Mouse (Mus musculus): ENCODE data around the gene Tmem263. TPM values are rescaled to one million over a fixed set of nuclear protein-coding genes. Genes with fewer than 3 reads are reported as not detected.

Gene Tmem263
- polyA plus RNA-seq, 1 experiment: 12.6 TPM

DNA sequence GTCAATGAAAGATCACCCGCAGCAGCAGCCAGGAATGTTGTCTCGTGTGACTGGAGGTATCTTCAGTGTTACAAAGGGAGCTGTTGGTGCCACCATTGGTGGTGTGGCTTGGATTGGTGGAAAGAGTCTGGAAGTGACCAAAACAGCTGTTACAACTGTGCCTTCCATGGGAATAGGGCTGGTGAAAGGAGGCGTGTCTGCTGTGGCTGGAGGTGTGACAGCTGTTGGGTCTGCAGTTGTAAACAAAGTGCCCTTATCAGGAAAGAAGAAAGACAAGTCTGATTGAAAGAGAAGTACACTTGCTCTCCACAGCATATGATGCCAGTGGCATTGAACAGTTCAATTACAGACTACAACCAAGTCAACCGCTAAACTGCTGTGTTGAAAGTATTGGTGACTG lies 12.0 kb downstream of the Tmem263 start:
- peaks cover 36% of the 10 kb centered on the region for H3K79me2 ChIP-seq (ENCODE audit: control insufficient read depth, insufficient read depth)
- TF ChIP-seq REST (IDR thresholded peaks at IDR 0.05; ENCODE audit: insufficient read depth, insufficient read length) (no peak), POLR2AphosphoS2 (IDR thresholded peaks at IDR 0.05; ENCODE audit: insufficient read length, low read depth) (no peak), USF1 (IDR thresholded peaks at IDR 0.05; ENCODE audit: low read depth) (no peak), CEBPB (IDR thresholded peaks at IDR 0.05; ENCODE audit: insufficient read depth, poor library complexity, severe bottlenecking) (no peak), MAX (IDR thresholded peaks at IDR 0.05; ENCODE audit: low read depth) (no peak), MYOG (IDR thresholded peaks at IDR 0.05; ENCODE audit: control insufficient read depth in 1 of 3, insufficient read depth in 1 of 3, insufficient read length in 2 of 3, low read depth in 2 of 3) (peak; percentile 76 to 96 (median 86)), TCF3 (IDR thresholded peaks at IDR 0.05; ENCODE audit: insufficient read length, low read depth) (peak; percentile 58), E2F4 (IDR thresholded peaks at IDR 0.05; ENCODE audit: insufficient read depth) (no peak), POLR2A (IDR thresholded peaks at IDR 0.05; ENCODE audit: insufficient read length, low read depth) (no peak), SRF (IDR thresholded peaks at IDR 0.05; ENCODE audit: control insufficient read depth, insufficient read length, low read depth) (peak; percentile 75), MYOD1 (IDR thresholded peaks at IDR 0.05; ENCODE audit: control insufficient read depth in 1 of 3, insufficient read length in 2 of 3, low read depth in 2 of 3) (peak in 2 of 3 experiments; percentile 91 to 94), TCF12 (IDR thresholded peaks at IDR 0.05; ENCODE audit: insufficient read depth, poor library complexity, severe bottlenecking) (peak; percentile 27)
- H3K27me3 ChIP-seq (ENCODE audit: control insufficient read depth, insufficient read depth, insufficient read length): no peaks in the 10 kb centered on the region
- H3K36me3 ChIP-seq (ENCODE audit: control insufficient read depth, insufficient read depth): peaks cover 45% of the 10 kb centered on the region
- H3K4me2 ChIP-seq (ENCODE audit: low read depth): no peak overlapping the region
- H3K4me3 ChIP-seq: no peak overlapping the region
- H3ac ChIP-seq (ENCODE audit: control insufficient read depth, insufficient read length): no peak overlapping the region

DNA sequence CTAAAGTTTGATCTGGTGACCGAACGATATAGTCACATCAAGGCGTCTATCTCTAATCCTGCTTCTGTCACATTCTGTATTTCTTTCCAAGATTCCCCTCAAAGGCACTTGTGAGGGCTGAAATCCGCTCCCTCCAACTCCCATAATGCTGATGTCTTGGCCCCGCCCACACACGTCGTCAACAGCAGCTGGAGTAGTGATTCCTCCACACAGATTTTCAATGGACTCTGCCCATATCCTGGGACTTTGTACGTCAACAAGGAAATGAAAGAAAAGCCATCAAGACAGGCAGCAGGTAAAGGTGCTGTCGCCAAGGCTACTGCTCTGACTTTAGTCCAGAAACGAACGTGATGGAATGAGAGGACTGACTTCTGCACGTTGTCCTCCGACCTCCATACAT lies 22.8 kb downstream of the Tmem263 start:
- no peak overlapping the region for H3K4me2 ChIP-seq (ENCODE audit: low read depth)
- no peaks in the 10 kb centered on the region for H3K27me3 ChIP-seq (ENCODE audit: control insufficient read depth, insufficient read depth, insufficient read length)
- no peak for TF ChIP-seq TCF3 (IDR thresholded peaks at IDR 0.05; ENCODE audit: insufficient read length, low read depth)
- TF ChIP-seq E2F4 (IDR thresholded peaks at IDR 0.05; ENCODE audit: insufficient read depth): no peak
- TF ChIP-seq USF1 (IDR thresholded peaks at IDR 0.05; ENCODE audit: low read depth): no peak
- H3K4me3 ChIP-seq: no peak overlapping the region
- H3ac ChIP-seq (ENCODE audit: control insufficient read depth, insufficient read length): no peak overlapping the region
- peaks cover 3% of the 10 kb centered on the region for H3K79me2 ChIP-seq (ENCODE audit: control insufficient read depth, insufficient read depth)
- H3K36me3 ChIP-seq (ENCODE audit: control insufficient read depth, insufficient read depth): peaks cover 18% of the 10 kb centered on the region

DNA sequence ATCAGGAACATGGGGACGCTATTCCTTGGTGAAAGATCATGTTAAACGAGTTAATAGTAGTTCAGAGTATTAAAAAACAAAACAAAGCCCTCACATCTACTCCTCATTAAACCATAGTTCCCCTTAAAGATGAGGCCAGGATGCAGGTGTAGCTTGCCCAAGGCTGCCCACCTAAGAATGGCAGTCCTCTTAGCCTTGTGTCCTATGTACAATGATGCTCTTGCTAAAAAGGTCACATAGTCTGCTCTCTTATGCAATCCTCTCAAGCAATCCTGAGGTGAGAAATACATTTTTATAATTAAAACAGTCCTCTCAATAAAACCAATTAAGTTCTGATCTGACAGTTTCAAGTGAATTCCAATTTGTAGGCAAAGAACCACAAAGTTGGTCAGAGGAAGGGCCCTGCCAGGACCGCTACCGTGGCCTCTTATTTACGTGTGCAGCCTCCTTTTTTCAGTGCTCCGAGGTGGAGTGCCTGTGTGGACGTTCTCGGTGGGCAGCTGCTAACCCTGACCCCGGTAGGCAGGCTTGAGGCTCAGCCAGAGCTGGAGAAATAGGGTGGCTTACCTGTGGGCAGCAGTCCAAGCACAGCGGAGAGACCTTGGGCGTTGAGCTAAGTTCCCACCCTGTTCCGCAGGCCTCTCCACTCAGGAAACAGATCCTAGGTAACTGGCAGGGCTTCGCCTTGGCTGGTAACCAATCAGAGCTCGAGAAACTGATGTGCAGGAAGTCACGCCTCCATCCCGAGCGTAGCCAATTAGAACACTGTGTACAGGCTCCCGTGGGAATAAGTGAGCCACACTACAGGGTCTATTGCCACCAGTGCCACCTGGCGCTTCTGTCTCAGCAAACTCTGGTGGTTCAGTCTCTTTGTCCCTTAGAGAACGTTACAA lies 25.2 kb downstream of the Tmem263 start, which contains the start of gene Mterf2:
Mterf2 (minus strand) TSS at position 633 of the 893 bp plus-strand sequence.
- Histone ChIP-seq H3ac (ENCODE audit: control insufficient read depth, insufficient read length) (no peak within 1 kb of the TSS), H3K4me2 (ENCODE audit: low read depth) (peak within 1 kb of the TSS; percentile 84), H3K79me2 (ENCODE audit: control insufficient read depth, insufficient read depth) (peaks cover 3% of the 10 kb centered on the region), H3K27me3 (ENCODE audit: control insufficient read depth, insufficient read depth, insufficient read length) (no peaks in the 10 kb centered on the region), H3K4me3 (peak within 1 kb of the TSS; percentile 64), H3K36me3 (ENCODE audit: control insufficient read depth, insufficient read depth) (peaks cover 4% of the 10 kb centered on the region)
- TF ChIP-seq SRF (IDR thresholded peaks at IDR 0.05; ENCODE audit: control insufficient read depth, insufficient read length, low read depth): peak; percentile 33
- no peak for TF ChIP-seq TCF12 (IDR thresholded peaks at IDR 0.05; ENCODE audit: insufficient read depth, poor library complexity, severe bottlenecking)
- no peak for TF ChIP-seq E2F4 (IDR thresholded peaks at IDR 0.05; ENCODE audit: insufficient read depth)
- no peak for TF ChIP-seq MYOD1 (IDR thresholded peaks at IDR 0.05; ENCODE audit: control insufficient read depth in 1 of 3, insufficient read length in 2 of 3, low read depth in 2 of 3)
- peak; percentile 54 for TF ChIP-seq POLR2AphosphoS2 (IDR thresholded peaks at IDR 0.05; ENCODE audit: insufficient read length, low read depth)
- TF ChIP-seq TCF3 (IDR thresholded peaks at IDR 0.05; ENCODE audit: insufficient read length, low read depth): no peak
- TF ChIP-seq USF1 (IDR thresholded peaks at IDR 0.05; ENCODE audit: low read depth): peak; percentile 21
- TF ChIP-seq POLR2A (IDR thresholded peaks at IDR 0.05; ENCODE audit: insufficient read length, low read depth): peak; percentile 13
- no peak for TF ChIP-seq REST (IDR thresholded peaks at IDR 0.05; ENCODE audit: insufficient read depth, insufficient read length)
- TF ChIP-seq MAX (IDR thresholded peaks at IDR 0.05; ENCODE audit: low read depth): no peak
- no peak for TF ChIP-seq CEBPB (IDR thresholded peaks at IDR 0.05; ENCODE audit: insufficient read depth, poor library complexity, severe bottlenecking)
- TF ChIP-seq MYOG (IDR thresholded peaks at IDR 0.05; ENCODE audit: control insufficient read depth in 1 of 3, insufficient read depth in 1 of 3, insufficient read length in 2 of 3, low read depth in 2 of 3): no peak

DNA sequence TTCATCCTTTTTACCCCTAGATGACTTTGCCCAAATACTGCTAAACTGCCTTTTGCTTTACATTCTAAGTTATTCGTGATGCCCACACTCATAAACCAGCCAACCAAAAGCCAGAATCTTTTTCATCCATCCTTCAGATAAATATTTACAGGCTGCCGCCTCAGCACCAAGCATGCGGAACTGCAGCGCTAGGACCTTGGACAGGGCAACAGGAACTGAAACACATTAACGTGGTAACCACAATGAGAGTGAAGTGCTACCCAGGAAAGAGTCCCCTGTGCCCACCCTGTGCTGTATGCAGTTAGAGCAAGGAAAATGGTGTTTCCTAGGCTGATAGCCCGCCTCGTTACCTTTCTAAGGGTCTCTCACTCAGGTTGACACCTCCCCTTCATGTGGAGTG lies 26.0 kb downstream of the Tmem263 start:
- peak overlapping the region; percentile 64 for H3K4me3 ChIP-seq
- H3K4me2 ChIP-seq (ENCODE audit: low read depth): peak overlapping the region; percentile 84
- H3ac ChIP-seq (ENCODE audit: control insufficient read depth, insufficient read length): no peak overlapping the region
- H3K27me3 ChIP-seq (ENCODE audit: control insufficient read depth, insufficient read depth, insufficient read length): no peaks in the 10 kb centered on the region
- H3K36me3 ChIP-seq (ENCODE audit: control insufficient read depth, insufficient read depth): peaks cover 2% of the 10 kb centered on the region
- no peak for TF ChIP-seq TCF12 (IDR thresholded peaks at IDR 0.05; ENCODE audit: insufficient read depth, poor library complexity, severe bottlenecking)
- TF ChIP-seq CEBPB (IDR thresholded peaks at IDR 0.05; ENCODE audit: insufficient read depth, poor library complexity, severe bottlenecking): no peak
- TF ChIP-seq E2F4 (IDR thresholded peaks at IDR 0.05; ENCODE audit: insufficient read depth): no peak
- no peak for TF ChIP-seq SRF (IDR thresholded peaks at IDR 0.05; ENCODE audit: control insufficient read depth, insufficient read length, low read depth)
- peak; percentile 59 for TF ChIP-seq REST (IDR thresholded peaks at IDR 0.05; ENCODE audit: insufficient read depth, insufficient read length)
- peaks cover 3% of the 10 kb centered on the region for H3K79me2 ChIP-seq (ENCODE audit: control insufficient read depth, insufficient read depth)

DNA sequence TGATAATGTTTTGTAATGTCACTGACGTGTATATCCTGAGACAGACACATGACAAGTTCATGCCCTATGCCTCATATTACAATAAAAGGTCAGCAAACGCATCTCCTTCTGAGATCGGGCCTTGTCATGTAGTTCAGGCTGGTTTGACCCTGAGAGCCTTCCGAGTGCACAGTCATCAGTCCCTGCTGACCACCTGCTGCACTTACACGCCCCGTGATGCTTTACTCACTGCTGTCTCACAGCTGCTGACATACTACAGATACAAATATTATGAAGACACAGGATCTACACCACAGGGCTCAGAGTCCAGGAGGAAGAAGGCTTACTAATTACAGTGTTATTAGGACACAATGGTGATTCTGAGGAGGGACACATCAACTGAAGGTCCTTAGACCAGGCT lies 34.1 kb downstream of the Tmem263 start:
- H3K79me2 ChIP-seq (ENCODE audit: control insufficient read depth, insufficient read depth): no peaks in the 10 kb centered on the region
- H3ac ChIP-seq (ENCODE audit: control insufficient read depth, insufficient read length): no peak overlapping the region
- TF ChIP-seq MYOD1 (IDR thresholded peaks at IDR 0.05; ENCODE audit: control insufficient read depth in 1 of 3, insufficient read length in 2 of 3, low read depth in 2 of 3) (peak in 2 of 3 experiments; percentile 49 to 73), USF1 (IDR thresholded peaks at IDR 0.05; ENCODE audit: low read depth) (no peak), MYOG (IDR thresholded peaks at IDR 0.05; ENCODE audit: control insufficient read depth in 1 of 3, insufficient read depth in 1 of 3, insufficient read length in 2 of 3, low read depth in 2 of 3) (peak in 2 of 3 experiments; percentile 17 to 56)
- H3K4me2 ChIP-seq (ENCODE audit: low read depth): no peak overlapping the region
- peaks cover 6% of the 10 kb centered on the region for H3K36me3 ChIP-seq (ENCODE audit: control insufficient read depth, insufficient read depth)
- no peaks in the 10 kb centered on the region for H3K27me3 ChIP-seq (ENCODE audit: control insufficient read depth, insufficient read depth, insufficient read length)
- H3K4me3 ChIP-seq: no peak overlapping the region
